Mouse (Mus musculus) limb, embryonic 12.5 days (tissue): ENCODE measurements around the gene H6pd. TPM values are rescaled to one million over a fixed set of nuclear protein-coding genes. Genes with fewer than 3 reads are reported as not detected.

Experiments used
- ATAC-seq: fragments of 200-750 bp; cut with Nextera tagmentation; 2 replicates; pipeline ENCODE4 v1.8.0; 2017; ENCODE audit warnings: low read depth, moderate TSS enrichment; ENCODE audit not compliant: insufficient number of reproducible peaks, insufficient read depth, low FRiP score, low TSS enrichment
- H3K27ac ChIP-seq: fragments of 300-500 bp; sonication (generic); 2 replicates; pipeline ENCODE4 v1.5.1; 2016; ENCODE audit warnings: mild to moderate bottlenecking, moderate library complexity
- H3K27me3 ChIP-seq: fragments of 300-500 bp; sonication (generic); 2 replicates; pipeline ENCODE4 v1.6.1; 2016; ENCODE audit warnings: mild to moderate bottlenecking, moderate library complexity
- H3K36me3 ChIP-seq: fragments of 300-500 bp; sonication (generic); 2 replicates; pipeline ENCODE4 v1.6.1; 2016; ENCODE audit warnings: mild to moderate bottlenecking, moderate library complexity
- H3K4me1 ChIP-seq: fragments of 300-500 bp; sonication (generic); replicated peaks from 2 replicates; pipeline ENCODE4 v1.6.1; 2016
- H3K4me2 ChIP-seq: fragments of 300-500 bp; sonication (generic); 2 replicates; pipeline ENCODE4 v1.6.1; 2016; ENCODE audit warnings: mild to moderate bottlenecking, moderate library complexity
- H3K4me3 ChIP-seq: fragments of 300-500 bp; sonication (generic); replicated peaks from 2 replicates; pipeline ENCODE4 v1.5.1; 2016; ENCODE audit warnings: mild to moderate bottlenecking
- H3K9ac ChIP-seq: fragments of 300-500 bp; sonication (generic); replicated peaks from 2 replicates; pipeline ENCODE4 v1.6.1; 2016; ENCODE audit warnings: mild to moderate bottlenecking, moderate library complexity
- H3K9me3 ChIP-seq: fragments of 300-500 bp; sonication (generic); 2 replicates; pipeline ENCODE4 v1.6.1; 2016; ENCODE audit warnings: mild to moderate bottlenecking, moderate library complexity
- WGBS: fragments of 180-500 bp; shearing (Covaris S2); methylation state at CpG from one replicate; pipeline ENCODE4 v1.1.7; 2016; 5-methylcytosine and 5-hydroxymethylcytosine counted together
- polyA plus RNA-seq: library from polyadenylated mRNA; unstranded; fragments of >200 nt; fragmentation: Nextera tagmentation; extraction: Ambion mirVana; gene quantifications from 2 replicates; pipeline ENCODE4 v1.2.1, GENCODE M21; 2016

Gene H6pd
- polyA plus RNA-seq, 1 experiment from 2014 or later: 7.0 TPM

DNA sequence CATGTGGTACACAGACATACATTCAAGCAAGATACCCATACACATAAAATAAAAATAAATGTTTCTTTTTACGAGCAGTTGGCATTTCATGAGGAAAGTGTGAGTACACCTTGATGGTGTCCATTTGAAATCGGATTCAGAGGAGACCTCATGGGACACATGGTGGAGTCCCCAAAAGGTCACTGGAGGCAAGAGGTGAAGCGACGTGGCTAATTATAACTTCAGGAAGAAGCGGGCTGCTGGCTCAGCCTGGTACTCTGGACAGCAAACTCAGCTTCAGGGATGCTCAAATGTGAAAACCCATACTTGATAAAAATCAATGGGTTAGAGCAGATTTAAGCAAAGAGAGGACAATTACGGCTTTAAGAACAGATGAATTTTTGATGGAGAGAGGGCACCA is 20.5 kb downstream of the H6pd start:
- Histone ChIP-seq H3K4me3 (no peak overlapping the region), H3K36me3 (peaks cover 6% of the 10 kb centered on the region; the same call in 1 of the 2 replicates), H3K4me2 (peak overlapping the region; percentile 57), H3K4me1 (peaks cover 37% of the 10 kb centered on the region), H3K9ac (no peak overlapping the region), H3K27ac (no peak overlapping the region), H3K9me3 (no peaks in the 10 kb centered on the region), H3K27me3 (0 out of 2 replicates have a peak, but pooled peaks cover 4% of the 10 kb centered on the region)
- WGBS: 83% methylated on average over 6 of the region's 6 CpGs
- ATAC-seq: no peak

DNA sequence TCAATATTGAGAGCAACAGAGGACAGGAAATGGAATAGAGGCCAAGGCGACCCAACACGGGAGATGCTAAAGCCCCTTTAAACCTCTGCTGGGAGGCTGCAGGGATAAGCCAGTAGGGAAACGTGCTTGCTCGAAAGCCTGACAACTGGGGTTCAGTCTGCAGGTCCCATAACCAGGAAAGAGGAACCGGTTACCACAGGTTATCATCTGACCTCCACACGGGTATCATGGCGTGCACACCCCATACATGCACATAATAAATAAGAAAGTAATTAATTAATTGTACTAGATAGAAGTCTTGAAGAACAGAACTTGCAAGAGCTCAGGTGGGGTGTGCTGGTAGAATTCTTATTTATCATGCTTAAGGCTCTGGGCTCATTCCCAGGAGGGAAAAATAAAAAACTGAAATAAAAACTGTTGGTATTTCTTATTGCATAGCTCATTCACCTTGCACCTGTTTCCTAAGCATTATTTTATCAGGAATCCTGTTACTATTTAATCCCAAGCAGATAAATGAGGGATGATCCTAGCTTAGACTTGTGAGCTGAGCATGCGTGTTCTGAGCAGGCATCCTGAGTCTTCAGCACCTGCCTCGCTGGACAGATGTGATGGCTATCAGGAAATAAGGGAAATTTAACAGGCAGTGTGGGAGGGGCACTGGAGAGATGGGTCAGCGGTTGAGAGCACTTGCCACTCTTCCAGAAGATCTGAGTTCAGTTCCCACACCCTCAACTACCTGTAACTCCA is 22.0 kb downstream of the H6pd start:
- 0 out of 2 replicates have a peak, but pooled peaks cover 4% of the 10 kb centered on the region for H3K27me3 ChIP-seq
- H3K36me3 ChIP-seq: peaks cover 13% of the 10 kb centered on the region
- peaks cover 29% of the 10 kb centered on the region for H3K4me1 ChIP-seq
- ATAC-seq: no peak
- WGBS: 79% methylated on average over 10 of the region's 10 CpGs
- H3K9me3 ChIP-seq: no peaks in the 10 kb centered on the region
- H3K4me3 ChIP-seq: no peak overlapping the region
- H3K27ac ChIP-seq: no peak overlapping the region
- no peak overlapping the region for H3K4me2 ChIP-seq
- H3K9ac ChIP-seq: no peak overlapping the region

DNA sequence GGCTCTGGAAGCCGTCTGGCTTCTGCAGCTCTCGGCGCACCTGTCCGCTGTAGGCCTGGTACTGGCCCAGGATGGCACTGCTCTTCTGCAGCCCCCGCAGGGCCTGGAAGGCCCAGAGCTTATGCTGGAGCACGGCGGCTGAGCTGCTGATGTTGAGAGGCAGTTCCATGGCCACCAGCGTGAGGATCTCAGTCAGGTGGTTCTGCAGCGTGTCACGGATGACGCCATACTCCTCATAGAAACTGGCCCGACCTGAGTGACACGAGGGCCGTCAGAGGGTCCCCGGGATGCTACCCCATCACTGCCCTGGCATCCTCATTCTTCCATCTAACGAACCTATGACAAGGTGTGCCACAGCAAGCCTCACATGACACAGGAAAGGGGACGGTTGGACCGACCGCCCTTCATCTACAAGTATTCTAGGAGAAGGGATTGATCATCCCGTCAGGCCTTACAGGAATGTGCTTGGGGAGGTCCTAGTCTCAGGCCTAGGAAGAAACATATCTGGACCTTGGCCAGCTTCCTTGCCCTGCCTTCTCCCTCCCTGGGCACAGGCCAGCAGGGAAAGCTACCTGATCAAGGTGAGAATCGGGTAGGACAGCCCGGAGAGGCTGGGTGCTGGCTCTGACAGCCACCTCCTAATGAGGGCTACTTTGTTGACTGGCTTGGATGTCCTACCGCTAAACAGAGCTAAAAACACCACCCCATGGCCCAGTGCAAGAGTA is 24.7 kb downstream of the H6pd start:
- H3K27me3 ChIP-seq: no peaks in the 10 kb centered on the region
- H3K4me3 ChIP-seq: no peak overlapping the region
- no peaks in the 10 kb centered on the region for H3K9me3 ChIP-seq
- 90% methylated on average over 23 of the region's 23 CpGs for WGBS
- H3K36me3 ChIP-seq: peaks cover 15% of the 10 kb centered on the region
- H3K4me1 ChIP-seq: peaks cover 22% of the 10 kb centered on the region
- H3K9ac ChIP-seq: no peak overlapping the region
- H3K4me2 ChIP-seq: no peak overlapping the region
- H3K27ac ChIP-seq: no peak overlapping the region
- ATAC-seq: no peak

DNA sequence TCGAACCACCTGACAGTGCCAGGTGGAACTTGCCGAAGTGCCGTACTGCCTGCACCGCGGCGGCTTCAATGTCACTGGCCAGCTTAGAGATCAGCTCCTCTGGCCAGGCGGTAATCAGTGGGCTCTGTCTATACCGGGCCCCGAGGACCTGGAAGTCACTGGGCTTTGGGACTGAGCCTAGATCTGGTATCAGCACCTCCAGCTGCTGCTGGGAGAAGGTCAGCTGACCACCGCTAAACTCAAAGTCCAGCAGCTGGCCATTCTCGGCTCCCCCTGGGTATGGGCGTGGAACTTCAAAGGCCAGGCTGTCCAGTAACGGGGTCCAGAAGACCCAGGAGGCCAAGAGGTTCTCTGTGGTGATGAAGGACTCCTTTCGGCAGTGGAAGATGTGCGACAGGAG is 26.7 kb downstream of the H6pd start:
- ATAC-seq: no peak
- Histone ChIP-seq H3K4me2 (no peak overlapping the region), H3K27ac (no peak overlapping the region), H3K9ac (no peak overlapping the region), H3K4me1 (peaks cover 28% of the 10 kb centered on the region), H3K36me3 (peaks cover 15% of the 10 kb centered on the region), H3K4me3 (no peak overlapping the region), H3K27me3 (no peaks in the 10 kb centered on the region), H3K9me3 (no peaks in the 10 kb centered on the region)
- 71% methylated on average over 15 of the region's 15 CpGs for WGBS

DNA sequence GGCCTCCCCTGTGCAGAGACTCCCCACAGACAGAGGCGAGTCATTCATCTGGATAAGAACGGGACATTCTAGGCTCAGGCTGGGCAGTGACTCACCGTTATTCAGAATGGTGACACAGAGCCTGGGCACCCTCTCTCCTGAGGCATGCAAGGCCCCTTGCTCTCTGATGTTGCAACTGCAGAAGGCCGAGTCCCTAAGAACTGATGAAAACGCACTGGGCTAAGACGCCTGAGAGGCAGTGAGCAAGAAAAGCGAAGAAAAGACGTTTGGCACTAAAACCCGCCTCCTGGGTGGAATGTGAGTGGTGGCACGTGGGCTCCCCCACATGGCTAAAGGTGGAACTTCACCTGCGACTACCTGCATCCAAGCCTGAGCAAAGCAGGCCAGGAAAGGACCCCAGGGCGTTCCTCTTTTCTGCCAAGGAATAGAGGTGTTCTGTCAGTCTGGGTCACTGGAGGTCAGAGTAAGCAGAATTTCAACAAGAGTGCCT is 29.0 kb downstream of the H6pd start:
- Histone ChIP-seq H3K4me3 (peak overlapping the region; percentile 15; the same call in 1 of the 2 replicates), H3K27ac (peak overlapping the region; percentile 73; the same call in 1 of the 2 replicates), H3K27me3 (no peaks in the 10 kb centered on the region), H3K9ac (no peak overlapping the region; the same call in 1 of the 2 replicates), H3K36me3 (peaks cover 15% of the 10 kb centered on the region), H3K4me1 (peaks cover 33% of the 10 kb centered on the region), H3K4me2 (peak overlapping the region; percentile 53), H3K9me3 (no peaks in the 10 kb centered on the region)
- peak; percentile 62 for ATAC-seq
- 5% methylated on average over 12 of the region's 12 CpGs for WGBS

DNA sequence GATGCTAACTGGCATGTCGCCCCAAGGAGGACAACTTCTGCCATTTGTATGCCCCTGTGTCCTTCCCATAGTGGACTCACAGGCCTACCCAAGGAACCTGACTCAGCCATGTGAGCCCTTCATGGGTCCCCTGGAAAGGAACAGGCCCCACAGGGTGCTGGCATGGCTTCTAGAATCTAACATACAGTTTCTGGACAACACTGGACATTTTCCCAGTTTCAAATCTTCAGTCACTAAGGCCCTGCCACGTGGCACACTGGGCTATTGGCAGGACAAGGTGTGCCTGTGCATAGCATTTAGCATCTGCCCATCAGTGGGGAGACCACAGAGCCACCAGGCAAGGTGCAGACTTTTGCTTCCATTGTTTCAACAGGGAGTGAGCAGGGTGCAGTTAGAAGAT is 30.0 kb downstream of the H6pd start:
- Histone ChIP-seq H3K4me1 (peaks cover 34% of the 10 kb centered on the region), H3K9me3 (no peaks in the 10 kb centered on the region), H3K9ac (no peak overlapping the region), H3K4me2 (no peak overlapping the region), H3K27ac (no peak overlapping the region), H3K36me3 (peaks cover 15% of the 10 kb centered on the region), H3K27me3 (no peaks in the 10 kb centered on the region), H3K4me3 (no peak overlapping the region)
- WGBS: 83% methylated on average over 2 of the region's 2 CpGs
- no peak for ATAC-seq

DNA sequence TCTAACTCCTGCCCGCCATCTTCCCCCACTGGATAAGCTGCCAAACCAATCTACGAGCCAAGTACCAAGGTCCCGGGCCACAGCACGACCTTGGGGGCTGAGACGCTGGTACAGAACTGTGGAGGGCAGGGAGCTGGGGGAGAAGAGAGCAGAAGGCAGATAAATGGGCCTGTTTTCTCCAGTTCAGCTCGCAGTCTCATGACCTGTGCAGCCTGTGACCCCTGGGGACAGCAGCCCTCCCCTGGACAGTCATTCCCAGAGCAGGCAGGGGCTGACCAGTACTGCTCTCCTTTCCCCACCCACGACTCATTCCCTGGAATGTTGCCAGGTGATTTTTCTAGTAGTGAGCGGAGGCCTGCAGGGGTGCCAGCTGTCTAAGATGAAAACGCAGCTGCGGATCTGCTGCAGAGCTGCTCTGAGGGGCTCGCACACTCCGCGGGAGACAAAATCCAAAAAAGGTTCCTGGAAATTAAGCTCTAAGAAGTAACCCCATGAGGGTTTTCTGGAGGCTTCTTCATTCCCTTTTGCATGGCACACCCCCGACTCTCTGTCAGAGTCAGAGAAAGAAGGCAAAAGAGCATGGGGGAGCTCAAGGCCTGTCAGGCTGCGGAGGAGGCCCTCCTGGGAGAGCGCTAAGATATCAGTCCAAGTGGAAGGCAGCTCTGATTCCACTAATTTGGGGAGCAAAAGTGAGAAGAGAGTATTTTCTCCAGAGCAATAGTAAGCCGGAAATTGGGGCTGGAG is 30.9 kb downstream of the H6pd start:
- Histone ChIP-seq H3K27me3 (no peaks in the 10 kb centered on the region), H3K27ac (peak overlapping the region; percentile 69), H3K4me2 (no peak overlapping the region; the same call in 1 of the 2 replicates), H3K9ac (no peak overlapping the region), H3K36me3 (peaks cover 9% of the 10 kb centered on the region), H3K4me1 (peaks cover 34% of the 10 kb centered on the region), H3K9me3 (no peaks in the 10 kb centered on the region), H3K4me3 (no peak overlapping the region)
- ATAC-seq: no peak
- WGBS: 53% methylated on average over 17 of the region's 17 CpGs

DNA sequence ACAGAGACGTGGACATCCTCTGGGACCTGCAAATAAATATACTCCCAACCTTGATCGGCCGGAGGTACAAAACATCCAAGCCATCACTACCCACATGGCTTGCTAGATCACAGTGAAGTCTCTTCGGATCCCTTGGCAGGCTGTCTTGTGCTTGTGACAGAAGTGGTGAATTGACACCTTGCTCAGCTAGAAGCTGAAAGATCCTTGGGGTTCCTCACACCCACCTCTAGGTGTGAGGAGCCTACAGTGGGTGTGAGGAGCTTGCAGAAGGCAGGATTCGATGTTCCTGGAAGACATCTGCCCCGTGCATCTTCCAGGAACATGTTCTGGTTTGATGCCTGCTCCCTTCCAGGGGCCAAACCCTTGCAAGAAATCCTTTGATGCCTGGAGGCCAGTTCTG is 31.6 kb downstream of the H6pd start:
- H3K27ac ChIP-seq: no peak overlapping the region
- H3K4me1 ChIP-seq: peaks cover 34% of the 10 kb centered on the region
- no peak overlapping the region for H3K4me3 ChIP-seq
- WGBS: 67% methylated on average over 6 of the region's 6 CpGs
- no peaks in the 10 kb centered on the region for H3K27me3 ChIP-seq
- H3K4me2 ChIP-seq: no peak overlapping the region
- no peak overlapping the region for H3K9ac ChIP-seq
- H3K9me3 ChIP-seq: no peaks in the 10 kb centered on the region
- peaks cover 6% of the 10 kb centered on the region for H3K36me3 ChIP-seq
- ATAC-seq: no peak

DNA sequence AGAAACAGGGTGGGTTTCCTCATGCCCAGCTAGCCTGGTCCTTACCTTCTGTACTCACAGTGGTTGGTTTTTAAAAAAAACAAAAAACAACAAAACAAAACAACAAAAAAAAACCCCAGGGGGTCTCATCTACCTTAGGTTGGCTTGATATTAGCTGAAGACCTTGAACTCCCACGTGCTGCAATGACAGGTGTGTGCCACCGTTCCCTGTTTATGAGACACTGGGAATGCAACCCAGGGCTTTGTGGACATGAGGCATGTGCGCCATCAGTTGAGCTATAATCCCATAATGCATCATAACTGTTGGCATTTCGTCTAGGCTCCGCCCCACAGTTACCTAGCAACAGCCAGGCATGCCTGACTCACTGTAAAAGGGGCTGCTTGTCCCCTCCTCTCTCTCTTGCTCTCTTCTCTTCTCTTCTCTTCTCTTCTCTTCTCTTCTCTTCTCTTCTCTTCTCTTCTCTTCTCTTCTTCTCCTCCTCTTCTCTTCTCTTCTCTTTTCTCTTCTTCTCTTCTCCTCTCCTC is 33.0 kb downstream of the H6pd start:
- H3K27me3 ChIP-seq: no peaks in the 10 kb centered on the region
- H3K4me3 ChIP-seq: no peak overlapping the region
- no peaks in the 10 kb centered on the region; the same call in 1 of the 2 replicates for H3K36me3 ChIP-seq
- no peak overlapping the region for H3K4me2 ChIP-seq
- no peak overlapping the region for H3K9ac ChIP-seq
- WGBS: 71% methylated on average over 5 of the region's 5 CpGs
- H3K27ac ChIP-seq: no peak overlapping the region
- no peak for ATAC-seq
- H3K4me1 ChIP-seq: peaks cover 34% of the 10 kb centered on the region
- H3K9me3 ChIP-seq: no peaks in the 10 kb centered on the region

DNA sequence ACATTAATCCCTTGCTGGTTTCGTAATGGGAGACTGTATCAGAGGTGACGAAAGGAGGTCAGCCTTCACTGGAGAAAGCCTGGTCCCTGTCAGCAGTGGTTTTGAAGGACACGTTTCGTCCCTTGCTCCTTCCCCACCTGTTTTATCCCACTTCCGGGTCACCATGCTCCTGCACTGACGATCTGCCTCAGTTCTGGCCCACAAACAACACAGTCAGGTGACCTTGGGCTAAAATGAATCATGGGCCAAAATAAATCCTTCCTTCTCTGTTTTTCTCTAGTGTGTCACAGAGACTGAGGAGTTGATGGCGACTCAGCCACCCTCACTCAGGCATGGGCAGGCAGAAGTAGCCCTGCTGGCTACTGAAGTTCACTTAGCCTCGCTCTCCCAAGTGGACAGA is 33.5 kb downstream of the H6pd start:
- no peak overlapping the region for H3K4me3 ChIP-seq
- H3K9ac ChIP-seq: no peak overlapping the region
- no peak for ATAC-seq
- 58% methylated on average over 8 of the region's 8 CpGs for WGBS
- H3K27me3 ChIP-seq: no peaks in the 10 kb centered on the region
- H3K4me2 ChIP-seq: no peak overlapping the region
- H3K4me1 ChIP-seq: peaks cover 29% of the 10 kb centered on the region
- H3K27ac ChIP-seq: no peak overlapping the region
- no peaks in the 10 kb centered on the region for H3K9me3 ChIP-seq
- no peaks in the 10 kb centered on the region; the same call in 1 of the 2 replicates for H3K36me3 ChIP-seq

DNA sequence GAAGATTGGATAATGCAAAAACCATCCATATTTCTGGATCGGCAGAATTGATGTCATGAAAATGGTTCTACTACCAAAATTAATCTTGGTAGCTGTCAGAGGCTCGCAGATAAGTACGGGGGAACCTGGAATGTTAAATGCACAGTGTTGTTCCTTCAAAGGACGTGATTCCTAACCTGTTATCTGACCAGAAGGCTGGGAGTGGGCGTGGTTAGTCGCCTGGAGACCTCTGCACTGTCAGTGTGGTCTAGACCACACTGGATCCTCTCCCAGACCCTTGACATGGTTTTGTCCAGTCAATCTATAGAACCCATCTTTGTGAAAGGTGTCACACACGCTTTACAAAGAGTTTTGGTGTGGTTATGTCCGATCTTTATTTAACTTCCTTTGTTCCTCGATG is 37.4 kb downstream of the H6pd start:
- H3K4me2 ChIP-seq: no peak overlapping the region
- no peak for ATAC-seq
- no peak overlapping the region for H3K4me3 ChIP-seq
- H3K9ac ChIP-seq: no peak overlapping the region
- no peaks in the 10 kb centered on the region for H3K36me3 ChIP-seq
- H3K9me3 ChIP-seq: no peaks in the 10 kb centered on the region
- WGBS: 68% methylated on average over 9 of the region's 9 CpGs
- no peak overlapping the region for H3K27ac ChIP-seq
- H3K27me3 ChIP-seq: no peaks in the 10 kb centered on the region
- H3K4me1 ChIP-seq: peaks cover 14% of the 10 kb centered on the region
